Mouse (Mus musculus) liver, postnatal 0 days (tissue): ENCODE results near the gene Doc2a. TPM values are rescaled to one million over a fixed set of nuclear protein-coding genes. Genes with fewer than 3 reads are reported as not detected.

ENCODE experiments used
- ATAC-seq: fragments of 200-750 bp; cut with Nextera tagmentation; 2 replicates; pipeline ENCODE4 v1.8.0; 2017; ENCODE audit warnings: mild to moderate bottlenecking, moderate library complexity
- DNase-seq: peaks from one replicate; pipeline ENCODE4 v3.0.0-alpha.2; 2016
- H3K27ac ChIP-seq: fragments of 300-500 bp; sonication (generic); 2 replicates; pipeline ENCODE4 v1.5.1; 2014; ENCODE audit warnings: antibody characterized with exemption, moderate library complexity, mild to moderate bottlenecking, low read depth
- H3K27me3 ChIP-seq: fragments of 300-500 bp; sonication (generic); 2 replicates; pipeline ENCODE4 v1.6.1; 2014; ENCODE audit warnings: low read length, control low read depth, mixed read lengths; ENCODE audit not compliant: insufficient read depth
- H3K36me3 ChIP-seq: fragments of 300-500 bp; sonication (generic); replicated peaks from 2 replicates; pipeline ENCODE4 v1.6.1; 2014; ENCODE audit warnings: mild to moderate bottlenecking, control low read depth, low read length, moderate library complexity, mixed read lengths; ENCODE audit not compliant: insufficient read depth
- H3K4me1 ChIP-seq: fragments of 300-500 bp; sonication (generic); 2 replicates; pipeline ENCODE4 v1.6.1; 2014; ENCODE audit warnings: antibody characterized with exemption, mild to moderate bottlenecking, control low read depth; ENCODE audit not compliant: insufficient read depth
- H3K4me2 ChIP-seq: fragments of 300-500 bp; sonication (generic); 2 replicates; pipeline ENCODE4 v1.6.1; 2014; ENCODE audit warnings: low read depth, mild to moderate bottlenecking, low read length, moderate library complexity, mixed read lengths
- H3K4me3 ChIP-seq: fragments of 300-500 bp; sonication (generic); 2 replicates; pipeline ENCODE4 v1.5.1; 2014; ENCODE audit warnings: low read depth, low read length
- H3K9ac ChIP-seq: fragments of 300-500 bp; sonication (generic); replicated peaks from 2 replicates; pipeline ENCODE4 v1.6.1; 2014; ENCODE audit warnings: mild to moderate bottlenecking, moderate library complexity
- H3K9me3 ChIP-seq: fragments of 300-500 bp; sonication (generic); 2 replicates; pipeline ENCODE4 v1.6.1; 2016; ENCODE audit warnings: mild to moderate bottlenecking, control low read depth, low read length, mixed read lengths
- CTCF ChIP-seq: sonication (generic); IDR thresholded peaks from 2 replicates; pipeline ENCODE4 v1.5.1; 2016; ENCODE audit warnings: antibody characterized with exemption, low read depth
- EP300 ChIP-seq: IDR thresholded peaks from 2 replicates; pipeline ENCODE4 v1.6.1; 2016; ENCODE audit warnings: antibody characterized with exemption, low read depth, mild to moderate bottlenecking
- WGBS: fragments of 180-500 bp; shearing (Covaris S2); extraction: QIAGEN DNeasy Blood & Tissue Kit; methylation state at CpG from one replicate; pipeline ENCODE4 v1.1.7; 2014; ENCODE audit not compliant: insufficient replicate concordance; 5-methylcytosine and 5-hydroxymethylcytosine counted together
- polyA plus RNA-seq: library from polyadenylated mRNA; unstranded; fragments of >200 nt; fragmentation: Nextera tagmentation; extraction: Ambion mirVana; gene quantifications from 2 replicates; pipeline ENCODE4 v1.2.1, GENCODE M21; 2015

Gene Doc2a
- polyA plus RNA-seq, 1 experiment from 2014 or later, result not detected

DNA sequence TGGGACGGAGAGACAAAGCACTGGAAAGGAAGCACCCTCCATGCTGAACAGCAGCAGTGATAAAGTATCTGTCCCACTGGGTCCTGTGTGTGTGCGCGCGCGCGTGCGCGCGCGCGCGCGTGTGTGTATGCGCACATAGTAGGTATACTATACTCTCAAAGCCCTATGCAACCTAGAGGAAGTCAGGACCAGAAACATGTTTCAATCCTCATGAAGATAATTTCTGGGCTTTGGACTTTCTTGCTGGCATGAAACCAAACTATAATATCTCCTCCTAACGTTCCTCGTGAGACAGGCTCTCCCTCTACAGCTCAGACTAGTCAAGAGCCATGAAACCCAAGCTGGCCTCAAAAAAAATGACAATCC lies 46.2 kb upstream of the Doc2a start:
- Histone ChIP-seq H3K4me2 (no peak overlapping the region), H3K36me3 (peaks cover 13% of the 10 kb centered on the region), H3K4me1 (peaks cover 30% of the 10 kb centered on the region), H3K9me3 (no peaks in the 10 kb centered on the region), H3K27ac (no peak overlapping the region), H3K9ac (no peak overlapping the region), H3K27me3 (no peaks in the 10 kb centered on the region), H3K4me3 (no peak overlapping the region)
- ATAC-seq (no peak), DNase-seq (no peak)
- TF ChIP-seq EP300 (no peak), CTCF (no peak)
- 95% methylated on average over 16 of the region's 16 CpGs for WGBS

GRCm38 (mm10) chr7:126802134-126802889 lies 44.9 kb upstream of the Doc2a start:
- Histone ChIP-seq H3K27me3 (no peaks in the 10 kb centered on the region), H3K36me3 (peaks cover under 1% of the 10 kb centered on the region; the same call in 1 of the 2 replicates), H3K4me1 (peaks cover 23% of the 10 kb centered on the region), H3K9me3 (no peaks in the 10 kb centered on the region), H3K4me3 (no peak overlapping the region), H3K4me2 (no peak overlapping the region), H3K27ac (no peak overlapping the region), H3K9ac (no peak overlapping the region)
- TF ChIP-seq CTCF, result no peak
- no peak for TF ChIP-seq EP300
- ATAC-seq (no peak), DNase-seq (no peak)
- WGBS, result 74% methylated on average over 11 of the region's 11 CpGs

- Histone ChIP-seq H3K4me2 (no peak overlapping the region), H3K27me3 (no peaks in the 10 kb centered on the region), H3K9ac (no peak overlapping the region), H3K27ac (no peak overlapping the region), H3K4me1 (peaks cover 20% of the 10 kb centered on the region), H3K4me3 (no peak overlapping the region), H3K9me3 (no peaks in the 10 kb centered on the region), H3K36me3 (no peaks in the 10 kb centered on the region)
- ATAC-seq (no peak), DNase-seq (no peak)
- TF ChIP-seq EP300, result no peak
- TF ChIP-seq CTCF, result no peak
- 63% methylated on average over 6 of the region's 6 CpGs for WGBS
These were observed 44.0 kb upstream of the Doc2a start for GRCm38 (mm10) chr7:126803181-126803580.

DNA sequence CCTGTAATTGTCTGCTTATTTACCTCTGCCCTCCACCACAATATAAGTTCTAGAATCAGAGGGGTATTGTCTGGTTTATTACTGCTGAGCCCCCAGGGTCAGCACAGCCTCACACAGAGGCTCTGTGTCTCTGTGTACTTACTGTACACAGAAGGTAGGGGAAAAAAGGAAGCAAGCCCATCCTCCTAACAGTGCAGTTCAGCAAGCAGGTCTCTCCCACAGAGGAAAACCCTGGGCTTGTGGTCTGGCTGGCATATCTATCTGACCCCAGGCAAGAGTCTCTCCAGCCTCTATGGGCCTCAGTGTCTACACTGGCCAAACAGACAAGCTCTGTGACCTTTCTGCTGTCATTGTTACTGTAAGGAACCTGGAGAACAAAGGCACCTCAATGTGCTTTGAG lies 43.5 kb upstream of the Doc2a start:
- H3K4me2 ChIP-seq, result no peak overlapping the region
- H3K27me3 ChIP-seq, result no peaks in the 10 kb centered on the region
- H3K36me3 ChIP-seq, result no peaks in the 10 kb centered on the region
- no peak for TF ChIP-seq EP300
- no peak for TF ChIP-seq CTCF
- no peak for ATAC-seq
- no peak overlapping the region for H3K4me3 ChIP-seq
- no peak overlapping the region for H3K27ac ChIP-seq
- no peak for DNase-seq
- no peak overlapping the region for H3K9ac ChIP-seq
- H3K4me1 ChIP-seq, result peaks cover 25% of the 10 kb centered on the region
- H3K9me3 ChIP-seq, result no peaks in the 10 kb centered on the region

GRCm38 (mm10) chr7:126806956-126807355 lies 40.3 kb upstream of the Doc2a start:
- Histone ChIP-seq H3K4me1 (peaks cover 17% of the 10 kb centered on the region), H3K9ac (no peak overlapping the region), H3K9me3 (no peaks in the 10 kb centered on the region), H3K4me3 (no peak overlapping the region), H3K27ac (no peak overlapping the region), H3K4me2 (no peak overlapping the region), H3K27me3 (no peaks in the 10 kb centered on the region), H3K36me3 (no peaks in the 10 kb centered on the region)
- no peak for TF ChIP-seq CTCF
- no peak for TF ChIP-seq EP300
- DNase-seq (peak; percentile 67), ATAC-seq (peak; percentile 54)
- WGBS, result 65% methylated on average over 6 of the region's 6 CpGs

DNA sequence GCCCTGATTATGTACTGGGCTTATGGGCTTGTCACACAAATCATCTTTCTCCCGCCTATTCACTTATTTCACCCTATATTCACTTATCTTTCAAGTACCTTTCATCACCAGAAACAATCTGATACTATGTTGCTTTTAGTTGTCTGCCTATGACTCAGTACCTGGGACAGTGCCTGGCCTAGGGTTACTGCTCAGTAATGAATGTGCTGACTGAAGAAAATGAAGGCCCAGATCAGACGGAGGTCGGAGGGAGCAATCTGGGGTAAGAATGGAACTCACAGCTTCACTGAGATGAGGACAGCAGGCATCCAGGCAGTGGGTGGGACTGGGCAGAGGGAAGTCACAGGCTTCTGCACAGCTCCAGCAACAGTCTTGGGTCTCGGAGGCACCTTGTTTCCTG lies 39.8 kb upstream of the Doc2a start:
- WGBS, result 69% methylated on average over 4 of the region's 4 CpGs
- no peaks in the 10 kb centered on the region for H3K27me3 ChIP-seq
- no peak overlapping the region; the same call in 1 of the 2 replicates for H3K4me2 ChIP-seq
- no peak overlapping the region for H3K27ac ChIP-seq
- DNase-seq (no peak), ATAC-seq (no peak)
- H3K4me1 ChIP-seq, result peaks cover 17% of the 10 kb centered on the region
- no peaks in the 10 kb centered on the region for H3K9me3 ChIP-seq
- no peaks in the 10 kb centered on the region for H3K36me3 ChIP-seq
- no peak overlapping the region for H3K9ac ChIP-seq
- TF ChIP-seq CTCF, result no peak
- TF ChIP-seq EP300, result no peak
- no peak overlapping the region for H3K4me3 ChIP-seq
